Mouse (Mus musculus) stomach, embryonic 15.5 days (tissue): ENCODE measurements around the gene Vmn1r207-ps. TPM values are rescaled to one million over a fixed set of nuclear protein-coding genes. Genes with fewer than 3 reads are reported as not detected.
"Not testable (repeated sequence)": the region's sequence is repeated elsewhere in the genome, so short reads cannot be mapped to it uniquely, and the experiment has no call there.

Experiments used
- ATAC-seq: fragments of 200-750 bp; cut with Nextera tagmentation; 2 replicates; pipeline ENCODE4 v1.8.0; 2017; ENCODE audit warnings: low read depth, moderate number of reproducible peaks, moderate TSS enrichment; ENCODE audit not compliant: insufficient read depth, low FRiP score
- H3K27ac ChIP-seq: fragments of 300-500 bp; sonication (generic); 2 replicates; pipeline ENCODE4 v1.5.1; 2015; ENCODE audit warnings: mild to moderate bottlenecking, inconsistent platforms
- H3K27me3 ChIP-seq: fragments of 300-500 bp; sonication (generic); replicated peaks from 2 replicates; pipeline ENCODE4 v1.6.1; 2015; ENCODE audit warnings: inconsistent platforms
- H3K36me3 ChIP-seq: fragments of 300-500 bp; sonication (generic); 2 replicates; pipeline ENCODE4 v1.6.1; 2015; ENCODE audit warnings: inconsistent platforms
- H3K4me1 ChIP-seq: fragments of 300-500 bp; sonication (generic); 2 replicates; pipeline ENCODE4 v1.6.1; 2015; ENCODE audit warnings: inconsistent platforms
- H3K4me2 ChIP-seq: fragments of 300-500 bp; sonication (generic); 2 replicates; pipeline ENCODE4 v1.6.1; 2015; ENCODE audit warnings: mild to moderate bottlenecking, inconsistent platforms
- H3K4me3 ChIP-seq: fragments of 300-500 bp; sonication (generic); replicated peaks from 2 replicates; pipeline ENCODE4 v1.5.1; 2015; ENCODE audit warnings: inconsistent platforms
- H3K9ac ChIP-seq: fragments of 300-500 bp; sonication (generic); 2 replicates; pipeline ENCODE4 v1.6.1; 2015; ENCODE audit warnings: inconsistent platforms
- H3K9me3 ChIP-seq: fragments of 300-500 bp; sonication (generic); 2 replicates; pipeline ENCODE4 v1.6.1; 2016; ENCODE audit warnings: inconsistent platforms
- WGBS: fragments of 180-500 bp; shearing (Covaris S2); methylation state at CpG from one replicate; pipeline ENCODE4 v1.1.7; 2015; 5-methylcytosine and 5-hydroxymethylcytosine counted together
- polyA plus RNA-seq: library from polyadenylated mRNA; unstranded; fragments of >200 nt; fragmentation: Nextera tagmentation; extraction: Ambion mirVana; gene quantifications from 2 replicates; pipeline ENCODE4 v1.2.1, GENCODE M21; 2015

Vmn1r207-ps gene
- not detected in 2 replicates for polyA plus RNA-seq

DNA sequence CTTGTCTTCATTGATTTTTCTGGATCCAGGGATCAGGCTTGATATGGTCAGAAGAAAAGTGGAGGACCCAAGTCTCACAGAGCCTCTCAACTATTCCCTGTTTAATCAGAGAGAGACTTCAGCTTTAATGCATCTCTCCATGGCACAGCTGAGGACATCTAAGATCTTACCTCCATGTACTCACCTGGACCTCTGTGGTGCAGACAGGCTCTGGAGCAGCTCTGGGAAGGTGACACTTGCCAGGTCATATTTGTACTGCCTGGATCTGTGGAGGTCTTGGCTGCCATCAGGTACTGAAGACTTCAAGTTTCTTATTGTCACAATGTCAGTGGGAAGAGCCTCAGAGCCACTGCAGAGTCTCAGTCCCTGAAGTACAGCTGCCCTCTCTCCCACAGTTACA, at the start of gene Vmn1r207-ps:
Gene Vmn1r207-ps, minus strand, starts transcription at position 101 of the 400 bp plus-strand sequence.
- not testable (repeated sequence) for H3K4me1 ChIP-seq, H3K36me3 ChIP-seq, H3K4me2 ChIP-seq, H3K9ac ChIP-seq, H3K27me3 ChIP-seq, H3K9me3 ChIP-seq, H3K27ac ChIP-seq, ATAC-seq, H3K4me3 ChIP-seq

DNA sequence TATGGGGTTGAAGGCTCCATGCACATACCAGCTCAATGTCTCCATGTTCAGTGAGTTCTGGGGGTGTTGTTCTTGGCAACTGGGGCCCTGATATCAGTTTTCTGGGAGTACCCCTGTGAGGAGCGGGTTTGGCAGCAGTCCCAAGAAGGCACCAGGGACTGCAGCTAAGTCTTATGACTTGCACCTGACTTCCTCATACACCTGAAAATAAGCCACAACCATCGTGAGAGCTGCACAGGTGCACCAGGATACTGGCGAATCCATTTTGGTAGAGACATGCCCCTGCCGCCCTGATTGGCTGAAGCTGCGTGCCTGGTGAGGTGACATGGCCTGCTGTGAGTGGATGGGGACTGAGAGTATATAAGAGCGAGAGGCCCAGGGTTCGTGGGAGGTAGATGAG, 47.9 kb upstream of the Vmn1r207-ps start, which contains the start of gene Vmn1r208:
Gene Vmn1r208, minus strand, starts transcription at position 101 of the 400 bp plus-strand sequence.
- H3K4me3 ChIP-seq, ATAC-seq, H3K36me3 ChIP-seq, H3K4me1 ChIP-seq, H3K9me3 ChIP-seq, H3K4me2 ChIP-seq, H3K9ac ChIP-seq, H3K27me3 ChIP-seq, H3K27ac ChIP-seq: not testable (repeated sequence)
- no CpG with 5 or more reads among the region's 7 CpGs for WGBS

DNA sequence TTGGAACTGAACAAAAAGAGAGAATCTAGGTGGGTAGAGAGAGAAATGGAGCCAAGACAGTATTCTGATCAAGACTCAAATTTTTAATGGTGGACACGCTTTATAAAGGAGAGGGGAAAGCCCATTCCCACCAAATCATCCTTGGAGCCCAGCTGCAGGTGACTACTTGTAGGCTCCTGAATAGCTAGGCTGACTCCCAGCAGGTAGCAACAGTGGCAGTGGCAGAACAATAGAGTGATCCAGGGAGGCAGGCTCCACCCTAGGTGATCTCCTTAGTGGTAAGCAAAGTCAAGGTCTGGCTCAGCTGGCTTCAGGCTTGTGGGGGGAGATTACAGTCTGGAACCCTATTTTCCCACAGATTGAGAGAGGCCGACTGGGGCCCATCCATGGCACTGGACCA, 42.2 kb upstream of the Vmn1r207-ps start:
- ATAC-seq, H3K36me3 ChIP-seq, H3K9me3 ChIP-seq, H3K4me1 ChIP-seq, H3K9ac ChIP-seq, H3K27me3 ChIP-seq, H3K4me3 ChIP-seq, H3K4me2 ChIP-seq, H3K27ac ChIP-seq: not testable (repeated sequence)
- WGBS, result 88% methylated on average over 2 of the region's 2 CpGs

DNA sequence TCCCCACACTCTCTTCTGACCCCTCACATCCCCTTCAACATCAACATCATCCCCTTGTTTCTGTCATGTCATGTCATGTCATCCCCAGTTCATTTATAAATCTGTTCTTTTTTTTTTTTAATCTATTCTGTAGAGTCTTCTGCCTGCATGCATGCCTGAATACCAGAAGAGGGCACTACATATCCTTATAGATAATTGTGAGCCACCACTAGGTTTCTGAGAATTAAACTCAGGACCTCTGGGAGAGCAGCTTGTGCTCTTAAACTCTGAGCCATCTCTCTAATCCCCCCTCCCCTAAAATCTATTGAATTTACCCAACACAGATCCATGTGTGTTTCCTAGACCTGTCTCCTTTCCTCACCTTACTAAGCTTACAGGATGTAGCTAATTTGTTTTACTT, 18.1 kb upstream of the Vmn1r207-ps start:
- Histone ChIP-seq H3K9ac (no peak overlapping the region), H3K4me2 (no peak overlapping the region), H3K4me1 (no peaks in the 10 kb centered on the region), H3K4me3 (no peak overlapping the region), H3K27me3 (no peaks in the 10 kb centered on the region), H3K27ac (no peak overlapping the region), H3K9me3 (no peaks in the 10 kb centered on the region), H3K36me3 (no peaks in the 10 kb centered on the region)
- no peak for ATAC-seq

DNA sequence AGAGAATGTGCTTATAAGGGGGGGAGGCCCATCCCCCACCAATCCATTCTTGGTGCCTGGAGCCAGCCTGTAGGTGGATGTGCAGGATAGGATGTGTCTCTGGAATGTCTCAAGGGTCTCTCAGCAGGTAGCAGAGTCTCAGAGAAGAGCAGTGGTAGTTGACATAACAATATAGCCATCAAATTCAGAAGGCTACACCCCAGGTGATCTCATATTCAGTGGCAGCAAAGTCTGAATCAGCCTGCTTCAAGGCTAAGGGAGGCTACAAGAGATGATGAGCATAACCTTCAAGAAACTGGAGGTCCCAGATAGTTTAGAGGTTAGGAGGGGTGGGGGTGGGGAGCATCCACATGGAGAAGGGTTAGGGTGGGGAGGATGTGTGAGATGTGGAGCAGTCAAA, 22.5 kb downstream of the Vmn1r207-ps start:
- not testable (repeated sequence) for H3K9ac ChIP-seq, H3K27me3 ChIP-seq, H3K27ac ChIP-seq, H3K36me3 ChIP-seq, H3K9me3 ChIP-seq, H3K4me2 ChIP-seq, H3K4me3 ChIP-seq, ATAC-seq, H3K4me1 ChIP-seq

DNA sequence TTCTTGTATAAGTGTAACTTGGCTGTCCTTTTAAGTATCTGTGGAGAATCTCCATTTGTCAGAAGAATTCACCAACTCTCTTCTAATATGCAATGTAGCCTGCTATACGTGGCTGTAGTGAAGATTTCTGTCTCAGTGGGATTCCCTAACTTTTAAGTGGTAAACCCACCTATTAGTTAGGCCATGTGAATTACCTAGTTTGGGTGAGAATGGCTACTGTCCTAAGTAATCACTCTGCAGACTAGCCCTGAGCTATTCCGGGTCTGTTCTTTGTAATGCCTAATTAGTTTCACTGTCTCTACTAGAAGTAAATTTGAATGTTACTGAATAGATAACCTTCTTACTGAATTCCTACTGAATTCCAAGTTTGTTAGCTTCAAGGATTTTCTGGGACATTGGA, 26.5 kb downstream of the Vmn1r207-ps start:
- WGBS, result 42% methylated on average over 2 of the region's 2 CpGs

More for the DNA sequence above, 26.5 kb downstream of the Vmn1r207-ps start:
- H3K36me3 ChIP-seq, H3K4me2 ChIP-seq, H3K4me3 ChIP-seq, H3K27ac ChIP-seq, H3K27me3 ChIP-seq, ATAC-seq, H3K4me1 ChIP-seq, H3K9ac ChIP-seq, H3K9me3 ChIP-seq: not testable (repeated sequence)

Other genes with a start within 250 kb of the Vmn1r207-ps start
- gene Vmn1r202, start 224.2 kb downstream of the Vmn1r207-ps start, polyA plus RNA-seq, result 0.03 TPM in 1 of 2 replicates, not detected in the other
- gene Vmn1r203, start 211.5 kb downstream of the Vmn1r207-ps start, polyA plus RNA-seq, result not detected in 2 replicates
- gene Vmn1r204, start 176.4 kb downstream of the Vmn1r207-ps start, polyA plus RNA-seq, result not detected in 2 replicates
- gene Vmn1r205, start 136.6 kb downstream of the Vmn1r207-ps start, polyA plus RNA-seq, result not detected in 2 replicates
- not detected in 2 replicates for gene Vmn1r206, start 105.4 kb downstream of the Vmn1r207-ps start, polyA plus RNA-seq
- gene Vmn1r208, start 47.8 kb upstream of the Vmn1r207-ps start, polyA plus RNA-seq, result not detected in 2 replicates
- gene Vmn1r209, start 80.1 kb upstream of the Vmn1r207-ps start, polyA plus RNA-seq, result not detected in 2 replicates
- gene Vmn1r210, start 101.7 kb upstream of the Vmn1r207-ps start, polyA plus RNA-seq, result not detected in 2 replicates
- gene Vmn1r211, start 127.9 kb upstream of the Vmn1r207-ps start, polyA plus RNA-seq, result not detected in 2 replicates
- not detected in 2 replicates for gene Vmn1r212, start 154.6 kb upstream of the Vmn1r207-ps start, polyA plus RNA-seq